Mouse (Mus musculus): Measurements from ENCODE around the gene Tedc1.

- TF ChIP-seq POLR2A (IDR thresholded peaks at IDR 0.05; ENCODE audit: low read depth, low read length): no peak
- no peak for TF ChIP-seq CTCF (IDR thresholded peaks at IDR 0.05; ENCODE audit: borderline replicate concordance, insufficient read depth, low read length)
These were observed 48.6 kb upstream of the Tedc1 start for GRCm38 (mm10) chr12:113107431-113108124.
